Comparison of ENCODE assay signal across 8 mouse cellular contexts in genomic region chr14:51913960-51914762, GRCm38 (mm10). TPM values are rescaled to one million over a fixed set of nuclear protein-coding genes. Genes with fewer than 3 reads are reported as not detected.
A peak's percentile ranks its signal among the peaks of the same experiment; 100 is the strongest.
DNase-seq lines count a peak whose midpoint lies in the region; ATAC-seq and TF ChIP-seq lines count a peak whose summit lies in the region.

TSS of gene Ndrg2 (minus strand) at chr14:51914158.

- H3K4me1 ChIP-seq in ES-Bruce4 (ENCODE audit: control insufficient read depth, insufficient read depth, low read length) = peaks cover 3% of the 10 kb centered on the region
- H3K4me1 ChIP-seq in forebrain, embryonic 15.5 days = peaks cover 22% of the 10 kb centered on the region
- H3K4me1 ChIP-seq in heart, postnatal 0 days (ENCODE audit: control insufficient read depth, insufficient read depth) = peaks cover 24% of the 10 kb centered on the region
- H3K4me1 ChIP-seq in liver, embryonic 12.5 days = peaks cover 35% of the 10 kb centered on the region

- TF ChIP-seq POLR2A in ES-Bruce4 (IDR thresholded peaks at IDR 0.05; ENCODE audit: insufficient read depth, low read length) = no peak
- no peak for TF ChIP-seq POLR2A in myocyte (IDR thresholded peaks at IDR 0.05; ENCODE audit: insufficient read length, low read depth)

- peak; percentile 72 for ATAC-seq in forebrain, embryonic 15.5 days (replicated peaks)
- peak; percentile 70 for ATAC-seq in heart, postnatal 0 days (ENCODE audit: insufficient read depth, low read depth)
- ATAC-seq in liver, embryonic 12.5 days = peak; percentile 29

- H3K36me3 ChIP-seq in ES-Bruce4 (ENCODE audit: control insufficient read depth, insufficient read depth, low read length, poor library complexity, severe bottlenecking) (no peaks in the 10 kb centered on the region), myocyte (ENCODE audit: control insufficient read depth, insufficient read depth) (no peaks in the 10 kb centered on the region)
- H3K36me3 ChIP-seq in forebrain, embryonic 15.5 days = no peaks in the 10 kb centered on the region
- H3K36me3 ChIP-seq in heart, postnatal 0 days (replicated peaks; ENCODE audit: control insufficient read depth, insufficient read depth, low read length) = peaks cover 21% of the 10 kb centered on the region
- H3K36me3 ChIP-seq in liver, embryonic 12.5 days = no peaks in the 10 kb centered on the region

- H3K9me3 ChIP-seq in ES-Bruce4 (replicated peaks; ENCODE audit: control insufficient read depth, insufficient read depth, low read length, poor library complexity, severe bottlenecking) = no peaks in the 10 kb centered on the region
- H3K9me3 ChIP-seq in forebrain, embryonic 15.5 days = no peaks in the 10 kb centered on the region
- H3K9me3 ChIP-seq in heart, postnatal 0 days (replicated peaks; ENCODE audit: control insufficient read depth, low read length) = no peaks in the 10 kb centered on the region
- no peaks in the 10 kb centered on the region for H3K9me3 ChIP-seq in liver, embryonic 12.5 days (replicated peaks)

- no peak for TF ChIP-seq CTCF in ES-Bruce4 (IDR thresholded peaks at IDR 0.05; ENCODE audit: low read depth, low read length)
- no peak for TF ChIP-seq CTCF in heart, postnatal 0 days (IDR thresholded peaks at IDR 0.05; ENCODE audit: low read depth)

- H3K27me3 ChIP-seq in ES-Bruce4 (ENCODE audit: control insufficient read depth, insufficient read depth, low read length, poor library complexity, severe bottlenecking) (no peaks in the 10 kb centered on the region), myocyte (ENCODE audit: control insufficient read depth, insufficient read depth, insufficient read length) (no peaks in the 10 kb centered on the region)
- no peaks in the 10 kb centered on the region for H3K27me3 ChIP-seq in forebrain, embryonic 15.5 days
- no peaks in the 10 kb centered on the region for H3K27me3 ChIP-seq in heart, postnatal 0 days (ENCODE audit: control insufficient read depth, insufficient read depth, low read length)
- H3K27me3 ChIP-seq in liver, embryonic 12.5 days (replicated peaks) = peaks cover 43% of the 10 kb centered on the region

- DNase-seq in brain, embryonic 18.5 days (ENCODE audit: low read depth, low spot score) = peak; percentile 74
- DNase-seq in heart, postnatal 0 days (ENCODE audit: low spot score) = peak; percentile 82
- DNase-seq in kidney, postnatal 25 days = peak; percentile 79 to 91
- DNase-seq in testis, postnatal 14 days (ENCODE audit: low spot score) = peak; percentile 83

- 2% methylated on average over 21 of the region's 23 CpGs for WGBS in forebrain, embryonic 15.5 days
- 5% methylated on average over 22 of the region's 23 CpGs for WGBS in heart, postnatal 0 days
- WGBS in liver, embryonic 12.5 days (ENCODE audit: insufficient replicate concordance) = 8% methylated on average over 22 of the region's 23 CpGs

- no peak within 1 kb of the TSS for H3K27ac ChIP-seq in ES-Bruce4 (ENCODE audit: insufficient read depth, low read length)
- H3K27ac ChIP-seq in forebrain, embryonic 15.5 days (replicated peaks) = peak within 1 kb of the TSS; percentile 90
- peak within 1 kb of the TSS; percentile 99 for H3K27ac ChIP-seq in heart, postnatal 0 days (ENCODE audit: low read depth)
- H3K27ac ChIP-seq in liver, embryonic 12.5 days = peak within 1 kb of the TSS; percentile 37; the same call in 1 of the 2 replicates

- H3K9ac ChIP-seq in ES-Bruce4 (ENCODE audit: low read depth, poor library complexity, severe bottlenecking) = peak within 1 kb of the TSS; percentile 48
- peak within 1 kb of the TSS; percentile 71 for H3K9ac ChIP-seq in forebrain, embryonic 15.5 days (replicated peaks)
- H3K9ac ChIP-seq in heart, postnatal 0 days (replicated peaks; ENCODE audit: low read depth, low read length) = peak within 1 kb of the TSS; percentile 86
- H3K9ac ChIP-seq in liver, embryonic 12.5 days = peak within 1 kb of the TSS; percentile 66

- peak within 1 kb of the TSS; percentile 43 for H3ac ChIP-seq in myocyte (ENCODE audit: control insufficient read depth, insufficient read length)

- TF ChIP-seq EP300 in ES-Bruce4 (IDR thresholded peaks at IDR 0.05; ENCODE audit: insufficient read depth, low read depth, low read length) = no peak
- peak; percentile 77 for TF ChIP-seq EP300 in heart, postnatal 0 days (IDR thresholded peaks at IDR 0.05; ENCODE audit: low read depth)

- H3K4me2 ChIP-seq in forebrain, embryonic 15.5 days (replicated peaks) = peak within 1 kb of the TSS; percentile 96
- H3K4me2 ChIP-seq in heart, postnatal 0 days (ENCODE audit: low read depth, low read length) = peak within 1 kb of the TSS; percentile 96
- peak within 1 kb of the TSS; percentile 97 for H3K4me2 ChIP-seq in liver, embryonic 12.5 days
- peak within 1 kb of the TSS; percentile 87 for H3K4me2 ChIP-seq in myocyte (ENCODE audit: low read depth)

- no peaks in the 10 kb centered on the region for H3K79me2 ChIP-seq in myocyte (ENCODE audit: control insufficient read depth, insufficient read depth)

- H3K4me3 ChIP-seq in ES-Bruce4 (ENCODE audit: low read depth, low read length) = peak within 1 kb of the TSS; percentile 59
- peak within 1 kb of the TSS; percentile 54 for H3K4me3 ChIP-seq in forebrain, embryonic 15.5 days
- peak within 1 kb of the TSS; percentile 75 for H3K4me3 ChIP-seq in heart, postnatal 0 days (ENCODE audit: low read depth, low read length)
- H3K4me3 ChIP-seq in liver, embryonic 12.5 days = peak within 1 kb of the TSS; percentile 63
- peak within 1 kb of the TSS; percentile 29 for H3K4me3 ChIP-seq in myocyte

TF ChIP-seq in myocyte, 11 proteins besides CTCF, POLR2A, EP300 and RAD21:
- TF ChIP-seq USF1 (IDR thresholded peaks at IDR 0.05; ENCODE audit: low read depth) (no peak), MYOG (IDR thresholded peaks at IDR 0.05; ENCODE audit: control insufficient read depth in 1 of 3, insufficient read depth in 1 of 3, insufficient read length in 2 of 3, low read depth in 2 of 3) (no peak), REST (IDR thresholded peaks at IDR 0.05; ENCODE audit: insufficient read depth, insufficient read length) (no peak), SRF (IDR thresholded peaks at IDR 0.05; ENCODE audit: control insufficient read depth, insufficient read length, low read depth) (no peak), E2F4 (IDR thresholded peaks at IDR 0.05; ENCODE audit: insufficient read depth) (no peak), POLR2AphosphoS2 (IDR thresholded peaks at IDR 0.05; ENCODE audit: insufficient read length, low read depth) (no peak), MAX (IDR thresholded peaks at IDR 0.05; ENCODE audit: low read depth) (no peak), TCF12 (IDR thresholded peaks at IDR 0.05; ENCODE audit: insufficient read depth, poor library complexity, severe bottlenecking) (no peak), MYOD1 (IDR thresholded peaks at IDR 0.05; ENCODE audit: control insufficient read depth in 1 of 3, insufficient read length in 2 of 3, low read depth in 2 of 3) (no peak), TCF3 (IDR thresholded peaks at IDR 0.05; ENCODE audit: insufficient read length, low read depth) (no peak), CEBPB (IDR thresholded peaks at IDR 0.05; ENCODE audit: insufficient read depth, poor library complexity, severe bottlenecking) (no peak)

RNA-seq across cellular contexts. Expression of gene Ndrg2, which starts in this region (rescaled TPM):
- polyA plus RNA-seq in ES-Bruce4 (2011; ENCODE audit: insufficient read depth, insufficient read length, low read depth, missing spikeins) (26.7 and 30.2 TPM in 2 replicates), myocyte (2012; fragmentation: generic; extraction: Trizol) (31.8 TPM)
- polyA plus RNA-seq in forebrain, embryonic 15.5 days (2015; fragmentation: Nextera tagmentation; extraction: Ambion mirVana) = 152 TPM in 2 replicates
- 785 and 1,158 TPM in 2 replicates for total RNA-seq in heart, postnatal 0 days (2014; rRNA removed; ENCODE audit: low replicate concordance)
- 581 and 591 TPM in 2 replicates for polyA plus RNA-seq in heart, postnatal 0 days (2015; fragmentation: Nextera tagmentation; extraction: Ambion mirVana)
- polyA plus RNA-seq in liver, embryonic 12.5 days (2016; fragmentation: Nextera tagmentation; extraction: Ambion mirVana) = 17.0 and 17.3 TPM in 2 replicates
